Mouse (Mus musculus): Measurements from ENCODE around the gene Elavl4.

DNA sequence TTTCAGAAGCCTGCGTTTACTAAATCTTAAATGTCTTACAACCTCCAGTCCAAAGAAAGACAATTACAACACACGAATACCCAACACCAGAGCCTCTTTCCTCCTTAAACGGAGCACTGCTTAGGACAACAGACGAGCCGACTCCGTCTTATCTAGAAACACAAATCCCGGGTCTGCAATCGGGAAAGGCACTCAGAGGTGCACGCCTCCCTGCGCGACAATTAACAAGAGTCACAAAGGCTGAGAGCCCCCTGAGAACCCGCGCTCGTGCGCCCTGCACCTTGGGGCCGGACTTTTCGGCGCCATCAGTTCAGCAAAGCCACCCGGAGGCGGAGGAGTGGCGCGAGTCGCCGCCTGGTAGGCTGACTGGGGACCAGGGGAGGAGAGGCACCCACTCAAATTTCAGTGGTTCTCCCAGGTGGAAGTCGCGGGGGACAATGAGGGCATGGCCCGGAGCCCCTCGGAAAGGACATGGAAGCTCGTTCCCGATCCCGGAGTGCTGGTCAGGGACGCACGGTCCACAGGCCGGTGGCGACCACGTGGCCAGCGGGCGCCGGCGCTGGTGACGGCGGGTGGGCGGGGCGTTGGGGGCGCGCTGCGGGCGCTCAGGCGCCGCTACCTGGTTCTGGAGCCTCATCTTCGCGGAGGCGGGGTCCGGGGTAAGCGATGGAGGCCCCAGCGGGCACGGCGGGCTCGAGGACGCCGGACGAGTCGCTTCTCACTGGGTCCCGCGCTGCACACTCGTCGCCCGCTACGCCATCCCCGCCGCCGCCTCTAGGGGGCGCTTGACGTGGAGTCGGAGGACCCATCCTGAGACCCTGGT, at the start of gene Elavl4:
- TF ChIP-seq EP300 (IDR thresholded peaks at IDR 0.05; ENCODE audit: insufficient read depth, low read depth, low read length) (no peak), CTCF (IDR thresholded peaks at IDR 0.05) (peak; percentile 73)
